Mouse (Mus musculus) Patski (cell line): ENCODE data around the gene Lrrc28. TPM values are rescaled to one million over a fixed set of nuclear protein-coding genes. Genes with fewer than 3 reads are reported as not detected.

ENCODE experiments used
- ATAC-seq: fragments of 100-300 bp; one replicate; pipeline ENCODE4 v1.8.0; 2021
- CTCF ChIA-PET: fragments of 350-600 bp; sonication (Branson Sonifier 250); formaldehyde crosslinking; loops from one replicate; lab custom pipeline; 2022; ENCODE audit warnings: inconsistent platforms; lab: Charles Lee
- POLR2A ChIA-PET: fragments of 350-600 bp; sonication (Branson Sonifier 250); formaldehyde crosslinking; loops from one replicate; lab custom pipeline; 2022; ENCODE audit warnings: antibody characterized with exemption, inconsistent platforms; lab: Charles Lee
- DNase-seq: peaks from one replicate; pipeline ENCODE4 v3.0.0-alpha.2; 2011; ENCODE audit warnings: low read depth, low spot score
- H3K27me3 ChIP-seq: fragments of 371-371 bp; one replicate; pipeline ENCODE4 v1.5.1; 2021
- CTCF ChIP-seq: fragments of 100-300 bp; IDR thresholded peaks from one replicate; pipeline ENCODE4 v1.5.1; 2021
- in situ Hi-C: fragments of 300-500 bp; cut with MboI; formaldehyde crosslinking; loops from 3 replicates; pipeline ENCODE4 v1.11.1; 2018; ENCODE audit warnings: low pct_unique_long_range_greater_than_20kb, mixed read lengths
- polyA plus RNA-seq: library from polyadenylated mRNA; unstranded; gene quantifications from one replicate; pipeline ENCODE4 v1.2.3, GENCODE M21; 2021

Gene Lrrc28
- polyA plus RNA-seq, 1 experiment from 2014 or later = 13.0 TPM

DNA sequence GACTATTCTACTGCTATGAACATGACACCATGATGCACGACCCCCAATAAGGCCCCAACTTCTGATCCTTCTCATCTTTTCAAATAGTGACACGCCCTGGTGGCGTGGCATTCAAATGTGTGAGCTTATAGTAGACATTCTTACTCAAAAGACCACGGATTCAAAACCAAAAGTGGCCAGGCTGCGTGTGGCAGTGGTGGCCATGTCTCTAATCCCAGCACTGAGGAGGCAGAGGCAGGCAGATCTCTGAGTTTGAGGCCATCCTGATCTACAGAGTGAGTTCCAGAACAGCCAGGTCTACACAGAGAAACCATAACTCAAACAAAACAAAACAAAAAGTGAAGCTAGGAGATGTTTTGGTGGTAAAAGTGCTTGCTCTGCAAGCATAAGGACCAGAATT is 18.4 kb downstream of the Lrrc28 start:
- POLR2A ChIA-PET = interaction anchor here (0.7 kb wide), 1 partner anchor 77 kb away, joined by 3 read pairs; no protein-coding TSS in a partner anchor
- ATAC-seq = no peak

DNA sequence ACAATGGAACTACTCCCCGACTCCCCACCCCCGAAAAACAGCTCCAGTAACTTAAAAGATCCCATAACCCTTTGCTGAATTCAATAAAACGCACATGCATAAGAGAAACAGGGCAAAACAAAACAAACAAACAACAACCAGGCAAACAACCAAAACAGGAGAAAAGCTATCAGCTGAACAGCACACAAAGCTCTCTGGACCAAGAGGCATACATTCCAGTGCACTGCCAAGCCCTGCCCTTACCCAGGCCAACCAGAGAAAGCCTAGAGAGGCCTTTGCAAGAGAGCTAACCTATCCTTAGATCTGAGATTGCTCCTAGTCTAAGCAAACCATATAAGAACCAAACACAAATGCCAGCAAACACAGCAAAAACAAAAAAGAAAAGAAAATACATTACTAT is 22.9 kb downstream of the Lrrc28 start:
- in situ Hi-C loops = loop anchor here (5.0 kb wide), 2 partner anchors 75 to 245 kb away; no protein-coding TSS in a partner anchor
- TF ChIP-seq CTCF = no peak
- ATAC-seq (no peak), DNase-seq (no peak)
- ChIA-PET CTCF (interaction anchor here (1.0 to 1.8 kb wide), 2 partner anchors 8 to 393 kb away, joined by 4 to 7 read pairs; no protein-coding TSS in a partner anchor), POLR2A (interaction anchor here (0.9 kb wide), 1 partner anchor 398 kb away, joined by 3 read pairs; no protein-coding TSS in a partner anchor)
- no peaks in the 10 kb centered on the region for H3K27me3 ChIP-seq

More for the DNA sequence above, 18.4 kb downstream of the Lrrc28 start:
- no peak for TF ChIP-seq CTCF
- no peak for DNase-seq
- H3K27me3 ChIP-seq = no peaks in the 10 kb centered on the region
- in situ Hi-C loops = no loop called here
- CTCF ChIA-PET = interaction anchor here (2.5 to 3.5 kb wide), 2 partner anchors 77 to 383 kb away, joined by 8 to 14 read pairs; no protein-coding TSS in a partner anchor

DNA sequence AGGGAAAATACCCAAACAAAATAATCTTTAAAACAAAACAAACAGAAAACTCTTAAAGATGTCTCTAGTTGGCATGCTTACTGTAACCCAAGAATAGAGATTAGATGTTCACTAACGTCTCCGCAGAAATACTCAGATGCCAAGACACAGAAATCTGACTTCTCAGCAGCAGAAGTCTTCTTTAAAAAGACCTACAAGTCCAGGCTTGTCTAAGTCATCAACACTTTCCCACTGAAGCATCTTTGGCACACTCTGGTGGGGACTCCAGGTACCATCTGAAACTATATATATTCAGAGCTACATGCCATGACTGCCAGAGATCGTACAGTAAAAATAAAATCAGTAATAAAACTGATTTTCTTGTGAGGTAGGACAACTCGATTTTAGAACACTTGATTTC is 25.2 kb downstream of the Lrrc28 start:
- in situ Hi-C loops = loop anchor here (5.0 kb wide), 2 partner anchors 73 to 243 kb away; no protein-coding TSS in a partner anchor
- ChIA-PET CTCF (interaction anchor here (0.7 to 2.8 kb wide), 6 partner anchors 10 to 402 kb away, joined by 3 to 14 read pairs (median 6); no protein-coding TSS in a partner anchor), POLR2A (no interaction called here)
- peak; percentile 71 for TF ChIP-seq CTCF
- DNase-seq (no peak), ATAC-seq (no peak)
- no peaks in the 10 kb centered on the region for H3K27me3 ChIP-seq

DNA sequence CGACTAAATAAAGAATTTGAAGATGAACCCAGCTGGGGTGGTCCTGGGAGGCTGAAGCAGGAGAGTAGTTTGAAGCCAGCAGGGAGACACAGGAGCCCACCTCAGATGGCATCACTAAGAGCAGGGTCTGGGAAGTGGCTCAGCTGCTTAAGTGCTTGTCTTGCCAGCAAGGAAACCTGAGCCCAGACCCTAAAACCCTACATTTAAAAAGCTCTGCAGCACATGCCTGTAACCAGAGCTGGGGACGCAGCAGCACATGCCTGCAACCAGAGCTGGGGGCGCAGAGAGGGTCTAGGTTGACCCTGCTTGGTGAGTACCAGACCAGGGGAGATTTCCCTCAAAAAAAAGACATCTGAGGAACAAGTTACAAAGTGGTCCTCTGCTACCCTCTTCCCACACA is 26.8 kb downstream of the Lrrc28 start:
- CTCF ChIA-PET = interaction anchor here (1.4 to 2.8 kb wide), 3 partner anchors 9 to 375 kb away, joined by 3 to 14 read pairs (median 8); no protein-coding TSS in a partner anchor

DNA sequence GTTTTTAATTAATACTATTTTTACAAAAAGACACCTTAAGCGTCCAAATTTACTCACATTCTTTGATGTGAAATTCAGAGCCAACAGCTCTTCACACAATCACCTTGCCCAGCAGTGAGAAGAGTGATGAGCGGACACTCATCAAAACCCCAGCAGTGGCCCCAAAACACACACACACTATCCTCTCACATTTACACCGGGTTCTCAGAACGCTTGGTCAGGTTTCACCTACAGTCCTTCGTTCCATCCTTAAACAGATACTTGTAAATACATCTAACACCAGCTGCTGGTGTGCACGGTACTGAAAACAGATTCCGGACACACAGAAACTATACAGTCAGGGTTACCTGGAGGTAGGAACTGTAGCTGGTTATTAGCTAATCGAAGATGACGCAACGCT is 27.4 kb downstream of the Lrrc28 start:
- ChIA-PET CTCF (interaction anchor here (1.3 to 2.4 kb wide), 3 partner anchors 12 to 374 kb away, joined by 3 to 8 read pairs (median 4); no protein-coding TSS in a partner anchor), POLR2A (interaction anchor here (0.6 kb wide), 1 partner anchor 633 kb away, joined by 4 read pairs; no protein-coding TSS in a partner anchor)
- TF ChIP-seq CTCF = no peak
- no peaks in the 10 kb centered on the region for H3K27me3 ChIP-seq
- in situ Hi-C loops = no loop called here
- no peak for ATAC-seq
- DNase-seq = no peak

More for the DNA sequence above, 26.8 kb downstream of the Lrrc28 start:
- POLR2A ChIA-PET = interaction anchor here (0.6 kb wide), 3 partner anchors 9 to 412 kb away, joined by 3 to 8 read pairs (median 8); no protein-coding TSS in a partner anchor
- no peak for TF ChIP-seq CTCF
- ATAC-seq (no peak), DNase-seq (no peak)
- H3K27me3 ChIP-seq = no peaks in the 10 kb centered on the region
- in situ Hi-C loops = no loop called here

DNA sequence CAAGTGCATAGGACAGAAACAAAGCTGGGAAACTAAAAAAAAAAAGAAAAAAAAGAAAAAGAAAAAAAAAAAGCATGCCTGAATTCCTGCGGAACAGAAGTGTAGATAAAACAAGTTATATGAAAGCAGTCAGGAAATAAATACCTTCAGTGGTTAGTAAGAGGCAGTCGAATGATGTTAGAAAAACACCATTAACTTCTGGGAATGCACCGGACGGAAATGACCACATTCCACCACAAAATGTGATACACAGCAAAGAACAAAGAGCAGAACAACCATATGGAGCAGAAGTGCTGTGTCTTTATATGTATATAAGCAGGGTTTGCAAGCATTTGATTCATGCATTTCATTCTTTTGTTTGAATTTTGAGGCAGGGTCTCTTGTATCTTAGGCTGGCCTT is 28.2 kb downstream of the Lrrc28 start:
- ChIA-PET POLR2A (interaction anchor here (0.6 to 1.3 kb wide), 2 partner anchors 10 to 634 kb away, joined by 3 to 4 read pairs; no protein-coding TSS in a partner anchor), CTCF (interaction anchor here (0.8 to 2.4 kb wide), 5 partner anchors 11 to 374 kb away, joined by 3 to 8 read pairs (median 3); no protein-coding TSS in a partner anchor)
- in situ Hi-C loops = no loop called here
- no peaks in the 10 kb centered on the region for H3K27me3 ChIP-seq
- TF ChIP-seq CTCF = no peak
- ATAC-seq = peak; percentile 65
- peak; percentile 55 for DNase-seq

DNA sequence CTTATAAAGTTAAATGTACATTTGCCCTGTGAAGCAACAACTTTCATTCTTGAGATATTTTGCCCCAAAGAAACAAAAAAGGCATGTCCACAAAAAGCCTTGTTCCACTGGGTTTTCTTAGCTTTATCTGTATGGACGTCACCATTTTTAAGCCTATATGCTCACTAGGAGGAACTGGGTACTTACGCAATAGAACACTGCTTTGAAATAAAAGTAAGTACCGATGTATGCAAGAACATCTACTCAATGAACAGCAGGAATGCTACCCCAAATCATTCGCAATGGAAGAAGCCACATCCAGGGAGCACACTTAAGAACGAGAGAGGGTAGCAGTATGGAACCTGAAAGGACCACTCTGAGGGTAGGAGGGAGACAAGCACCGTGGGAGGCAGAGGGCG is 30.6 kb downstream of the Lrrc28 start:
- H3K27me3 ChIP-seq = no peaks in the 10 kb centered on the region
- ATAC-seq = no peak
- ChIA-PET POLR2A (no interaction called here), CTCF (interaction anchor here (1.0 to 1.7 kb wide), 3 partner anchors 15 to 70 kb away, joined by 3 to 4 read pairs (median 3); no protein-coding TSS in a partner anchor)
- in situ Hi-C loops = no loop called here
- no peak for TF ChIP-seq CTCF
- no peak for DNase-seq

DNA sequence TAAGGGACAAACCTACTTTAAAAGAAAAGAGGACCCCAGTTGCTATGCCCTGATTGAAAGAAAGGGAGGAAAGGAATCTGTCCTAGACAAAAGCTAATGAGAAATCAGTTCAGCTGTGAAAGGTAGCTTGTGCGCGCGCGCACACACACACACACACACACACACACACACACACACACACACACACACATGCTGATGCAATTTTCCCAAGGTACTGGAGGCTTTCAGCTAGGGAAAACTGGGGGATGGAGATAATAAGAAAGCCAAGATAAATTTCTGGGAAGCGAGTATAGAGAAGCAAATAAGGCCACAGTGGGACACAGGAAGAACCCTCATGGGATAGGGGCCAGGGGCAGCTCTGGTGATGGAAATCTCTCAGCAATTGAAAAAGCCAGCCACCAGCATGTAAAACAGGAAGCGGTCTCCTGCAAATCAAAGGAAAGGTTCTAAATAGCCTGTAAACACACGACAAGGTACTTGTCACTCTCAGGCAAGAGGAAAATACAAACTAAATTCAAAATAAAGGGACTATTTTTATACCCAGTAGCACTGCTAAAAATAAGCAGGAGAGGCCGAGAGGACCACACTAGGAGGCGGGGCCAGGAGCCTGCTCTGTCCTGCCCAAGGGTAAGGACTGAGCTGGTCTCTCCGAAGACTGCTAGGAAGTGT is 31.1 kb downstream of the Lrrc28 start:
- H3K27me3 ChIP-seq = no peaks in the 10 kb centered on the region
- DNase-seq (no peak), ATAC-seq (no peak)
- CTCF ChIA-PET = interaction anchor here (1.0 to 1.7 kb wide), 3 partner anchors 14 to 69 kb away, joined by 3 to 4 read pairs (median 3); no protein-coding TSS in a partner anchor
- no peak for TF ChIP-seq CTCF
- in situ Hi-C loops = no loop called here
- POLR2A ChIA-PET = no interaction called here

DNA sequence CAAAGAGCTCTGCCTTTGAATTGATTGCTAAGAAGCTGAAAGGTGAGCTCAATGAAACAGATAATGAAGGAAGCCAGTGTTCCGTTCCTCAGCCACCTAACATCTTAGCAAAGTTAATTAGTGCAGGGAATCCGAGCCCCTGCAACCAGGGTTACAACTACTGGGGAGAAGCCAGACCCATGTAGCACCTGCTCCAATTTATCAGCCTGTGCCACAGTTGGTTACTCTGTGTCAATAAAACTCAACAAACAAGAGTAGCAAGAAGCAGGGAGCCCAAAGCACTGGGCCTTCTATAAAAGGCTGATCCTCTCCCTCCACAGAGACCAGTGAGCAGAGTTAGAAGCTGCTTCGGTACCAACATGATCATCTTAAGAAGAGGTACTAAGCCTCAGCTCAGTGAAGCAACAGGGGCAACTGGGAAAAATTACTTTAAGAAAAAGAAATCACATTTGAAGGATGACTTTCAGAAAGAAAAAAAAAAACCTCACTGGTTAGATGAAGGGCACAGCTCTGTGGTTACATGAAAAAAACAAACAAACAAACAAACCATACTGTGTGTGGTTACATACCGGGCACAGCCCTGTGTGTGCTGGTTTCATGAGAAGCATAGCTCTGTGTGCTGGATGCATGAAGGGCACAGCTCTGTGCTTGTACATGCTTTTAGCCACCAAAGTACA is 36.6 kb downstream of the Lrrc28 start:
- DNase-seq (no peak), ATAC-seq (no peak)
- TF ChIP-seq CTCF = no peak
- in situ Hi-C loops = no loop called here
- ChIA-PET CTCF (interaction anchor here (1.3 to 2.1 kb wide), 3 partner anchors 18 to 240 kb away, joined by 4 to 6 read pairs (median 5); no protein-coding TSS in a partner anchor), POLR2A (no interaction called here)
- no peaks in the 10 kb centered on the region for H3K27me3 ChIP-seq
